Mouse (Mus musculus): ENCODE data around the gene Adad1.

- TF ChIP-seq GATA1 (IDR thresholded peaks at IDR 0.05; ENCODE audit: low read length) (no peak), TAL1 (IDR thresholded peaks at IDR 0.05; ENCODE audit: low read length) (no peak)
Measured at GRCm38 (mm10) chr3:37146810-37147209, 83.5 kb downstream of the Adad1 start.
